Mouse (Mus musculus): ENCODE measurements around the gene Ezh1.

The Ezh1 gene

GRCm38 (mm10) chr11:101173112-101173511 is 53.2 kb downstream of the Ezh1 start:
- Histone ChIP-seq H3K4me3 (replicated peaks; ENCODE audit: low read length) (peak overlapping the region; percentile 62), H3K9me3 (ENCODE audit: low read length) (no peaks in the 10 kb centered on the region), H3K36me3 (ENCODE audit: insufficient read depth, low read length) (no peaks in the 10 kb centered on the region), H3K27me3 (ENCODE audit: insufficient read depth, low read length) (peaks cover 91% of the 10 kb centered on the region), H3K4me1 (replicated peaks; ENCODE audit: low read depth, low read length) (peaks cover 77% of the 10 kb centered on the region)
- TF ChIP-seq NANOG (IDR thresholded peaks at IDR 0.05; ENCODE audit: borderline replicate concordance, low read length) (no peak), CTCF (conservative IDR thresholded peaks at IDR 0.05; ENCODE audit: low read length) (no peak)

GRCm38 (mm10) chr11:101172434-101172815 is 53.8 kb downstream of the Ezh1 start:
- Histone ChIP-seq H3K4me3 (replicated peaks; ENCODE audit: low read length) (peak overlapping the region; percentile 82), H3K27me3 (ENCODE audit: insufficient read depth, low read length) (peaks cover 91% of the 10 kb centered on the region), H3K36me3 (ENCODE audit: insufficient read depth, low read length) (peaks cover 3% of the 10 kb centered on the region), H3K9me3 (ENCODE audit: low read length) (no peaks in the 10 kb centered on the region), H3K4me1 (replicated peaks; ENCODE audit: low read depth, low read length) (peaks cover 76% of the 10 kb centered on the region)
- TF ChIP-seq POU5F1 (IDR thresholded peaks at IDR 0.05; ENCODE audit: borderline replicate concordance, low read length): no peak
- TF ChIP-seq CTCF (conservative IDR thresholded peaks at IDR 0.05; ENCODE audit: low read length): no peak
- TF ChIP-seq NANOG (IDR thresholded peaks at IDR 0.05; ENCODE audit: borderline replicate concordance, low read length): no peak

GRCm38 (mm10) chr11:101171721-101172433 is 54.4 kb downstream of the Ezh1 start:
- Histone ChIP-seq H3K27me3 (ENCODE audit: insufficient read depth, low read length) (peaks cover 91% of the 10 kb centered on the region), H3K4me1 (replicated peaks; ENCODE audit: low read depth, low read length) (peaks cover 72% of the 10 kb centered on the region), H3K9me3 (ENCODE audit: low read length) (no peaks in the 10 kb centered on the region), H3K4me3 (replicated peaks; ENCODE audit: low read length) (peak overlapping the region; percentile 82), H3K36me3 (ENCODE audit: insufficient read depth, low read length) (peaks cover 7% of the 10 kb centered on the region)
- TF ChIP-seq CTCF (conservative IDR thresholded peaks at IDR 0.05; ENCODE audit: low read length) (no peak), NANOG (IDR thresholded peaks at IDR 0.05; ENCODE audit: borderline replicate concordance, low read length) (no peak), POU5F1 (IDR thresholded peaks at IDR 0.05; ENCODE audit: borderline replicate concordance, low read length) (no peak)

GRCm38 (mm10) chr11:101170811-101171610 is 55.3 kb downstream of the Ezh1 start, which contains the start of gene Plekhh3:
Gene Plekhh3, minus strand, starts transcription at chr11:101171351.
- Histone ChIP-seq H3K9me3 (ENCODE audit: low read length) (no peaks in the 10 kb centered on the region), H3K4me1 (replicated peaks; ENCODE audit: low read depth, low read length) (peaks cover 63% of the 10 kb centered on the region), H3K27me3 (ENCODE audit: insufficient read depth, low read length) (peaks cover 91% of the 10 kb centered on the region), H3K36me3 (ENCODE audit: insufficient read depth, low read length) (peaks cover 15% of the 10 kb centered on the region), H3K4me3 (replicated peaks; ENCODE audit: low read length) (peak within 1 kb of the TSS; percentile 84)
- TF ChIP-seq CTCF (conservative IDR thresholded peaks at IDR 0.05; ENCODE audit: low read length) (no peak), NANOG (IDR thresholded peaks at IDR 0.05; ENCODE audit: borderline replicate concordance, low read length) (no peak), POU5F1 (IDR thresholded peaks at IDR 0.05; ENCODE audit: borderline replicate concordance, low read length) (no peak)

- Histone ChIP-seq H3K36me3 (ENCODE audit: insufficient read depth, low read length) (peaks cover 15% of the 10 kb centered on the region), H3K9me3 (ENCODE audit: low read length) (no peaks in the 10 kb centered on the region), H3K4me1 (replicated peaks; ENCODE audit: low read depth, low read length) (peaks cover 59% of the 10 kb centered on the region), H3K4me3 (replicated peaks; ENCODE audit: low read length) (peak within 1 kb of the TSS; percentile 84), H3K27me3 (ENCODE audit: insufficient read depth, low read length) (peaks cover 91% of the 10 kb centered on the region)
- TF ChIP-seq CTCF (conservative IDR thresholded peaks at IDR 0.05; ENCODE audit: low read length) (no peak), NANOG (IDR thresholded peaks at IDR 0.05; ENCODE audit: borderline replicate concordance, low read length) (no peak), POU5F1 (IDR thresholded peaks at IDR 0.05; ENCODE audit: borderline replicate concordance, low read length) (no peak)
Measured at GRCm38 (mm10) chr11:101170354-101170810, 55.9 kb downstream of the Ezh1 start, which contains the start of gene Cntnap1. Gene Cntnap1, plus strand, starts transcription at chr11:101170523.

GRCm38 (mm10) chr11:101169301-101170107 is 56.8 kb downstream of the Ezh1 start:
- TF ChIP-seq CTCF (conservative IDR thresholded peaks at IDR 0.05; ENCODE audit: low read length): no peak
- TF ChIP-seq NANOG (IDR thresholded peaks at IDR 0.05; ENCODE audit: borderline replicate concordance, low read length): no peak
- TF ChIP-seq POU5F1 (IDR thresholded peaks at IDR 0.05; ENCODE audit: borderline replicate concordance, low read length): no peak
- Histone ChIP-seq H3K9me3 (ENCODE audit: low read length) (no peaks in the 10 kb centered on the region), H3K27me3 (ENCODE audit: insufficient read depth, low read length) (peaks cover 91% of the 10 kb centered on the region), H3K36me3 (ENCODE audit: insufficient read depth, low read length) (peaks cover 15% of the 10 kb centered on the region), H3K4me1 (replicated peaks; ENCODE audit: low read depth, low read length) (peaks cover 64% of the 10 kb centered on the region), H3K4me3 (replicated peaks; ENCODE audit: low read length) (peak overlapping the region; percentile 84)

GRCm38 (mm10) chr11:101168301-101168980 is 57.8 kb downstream of the Ezh1 start:
- Histone ChIP-seq H3K4me3 (replicated peaks; ENCODE audit: low read length) (no peak overlapping the region), H3K9me3 (ENCODE audit: low read length) (no peaks in the 10 kb centered on the region), H3K36me3 (ENCODE audit: insufficient read depth, low read length) (peaks cover 15% of the 10 kb centered on the region), H3K4me1 (replicated peaks; ENCODE audit: low read depth, low read length) (peaks cover 60% of the 10 kb centered on the region), H3K27me3 (ENCODE audit: insufficient read depth, low read length) (peaks cover 91% of the 10 kb centered on the region)
- TF ChIP-seq NANOG (IDR thresholded peaks at IDR 0.05; ENCODE audit: borderline replicate concordance, low read length): no peak
- TF ChIP-seq CTCF (conservative IDR thresholded peaks at IDR 0.05; ENCODE audit: low read length): no peak
- no peak for TF ChIP-seq POU5F1 (IDR thresholded peaks at IDR 0.05; ENCODE audit: borderline replicate concordance, low read length)
